Mouse (Mus musculus) gastrocnemius, postnatal 14 days (tissue): ENCODE data around the gene Mat2b. TPM values are rescaled to one million over a fixed set of nuclear protein-coding genes. Genes with fewer than 3 reads are reported as not detected.

Experiments
- DNase-seq: peaks from one replicate; pipeline ENCODE4 v3.0.0; 2021; ENCODE audit warnings: mixed read lengths
- intact Hi-C: fragments of 180-260 bp; cut with DNase I; formaldehyde crosslinking; loops from one replicate; pipeline ENCODE4 v1.15.1; 2025; ENCODE audit warnings: low total_unique reads
- total RNA-seq, 2 experiments: library from RNA; stranded (reverse); gene quantifications; 2 replicates each; pipeline ENCODE4 v1.2.3; 2021

Mat2b gene
- total RNA-seq, 2 experiments from 2014 or later = 50.2 to 53.9 TPM

DNA sequence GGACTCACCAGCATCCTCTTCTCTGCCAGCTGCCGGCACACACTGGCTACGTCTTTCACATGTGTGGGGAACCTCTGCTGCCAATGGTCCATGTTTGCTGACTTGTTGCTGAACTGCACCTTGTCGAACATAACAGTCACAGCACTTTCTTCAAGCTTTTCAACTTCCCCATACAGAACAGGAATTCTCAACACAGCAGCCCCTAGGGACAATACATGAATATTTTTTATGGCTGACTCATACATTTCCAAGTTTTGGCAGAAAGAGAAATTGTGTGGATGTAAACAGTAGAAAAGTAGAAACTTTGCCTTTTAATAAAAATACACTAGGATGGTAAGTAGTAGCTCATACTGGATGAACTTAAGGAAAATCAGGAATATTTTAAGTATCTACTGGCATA lies 12.5 kb downstream of the Mat2b start:
- no peak for DNase-seq
- intact Hi-C loops = no loop called here

DNA sequence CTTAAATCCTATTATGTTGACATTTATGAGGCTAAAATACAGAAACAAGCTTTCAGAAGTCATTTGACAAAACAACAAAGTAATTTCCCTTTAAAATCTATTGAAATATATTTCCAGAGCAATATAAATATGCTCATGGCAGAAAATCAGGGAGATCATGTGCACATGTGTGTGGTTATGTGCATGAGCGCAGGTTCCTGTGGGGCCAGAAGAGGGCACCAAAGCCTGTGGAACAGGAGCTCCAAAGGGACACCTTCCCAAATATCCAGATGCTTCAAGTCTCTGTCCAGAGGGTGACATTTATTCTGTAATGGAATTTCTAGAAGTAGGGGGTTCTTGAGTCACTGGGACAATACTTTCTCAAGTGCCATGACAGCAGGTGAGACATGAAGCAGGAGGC lies 17.8 kb downstream of the Mat2b start:
- DNase-seq = no peak
- intact Hi-C loops = no loop called here

- no peak for DNase-seq
- intact Hi-C loops = no loop called here
Measured at GRCm38 (mm10) chr11:40675014-40675730, 19.8 kb downstream of the Mat2b start.

GRCm38 (mm10) chr11:40649726-40650445 lies 45.1 kb downstream of the Mat2b start:
- intact Hi-C loops = no loop called here

DNA sequence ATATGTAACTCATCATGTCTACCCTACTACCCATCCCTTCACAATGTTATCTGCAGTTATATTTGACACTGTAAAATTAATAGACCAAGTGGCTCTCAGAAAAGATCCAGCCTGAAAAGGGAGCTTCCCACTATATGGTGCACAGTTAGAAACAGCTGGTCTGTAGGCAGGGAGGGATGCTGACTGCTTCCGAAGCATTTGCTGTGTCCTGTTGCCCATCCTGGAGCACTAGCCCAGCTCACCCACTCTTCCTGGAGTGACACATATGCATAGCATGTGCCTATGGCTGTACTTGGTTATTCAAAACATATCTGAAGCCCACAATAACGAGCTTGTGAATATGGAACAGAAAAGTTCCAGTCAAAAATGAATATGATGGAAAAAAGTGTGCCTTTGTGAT lies 47.8 kb downstream of the Mat2b start:
- DNase-seq = no peak
- intact Hi-C loops = no loop called here

More at GRCm38 (mm10) chr11:40649726-40650445, 45.1 kb downstream of the Mat2b start:
- no peak for DNase-seq

Other genes with a start within 250 kb of the Mat2b start
- 1 to 10 TPM; 1.8 to 1.9 TPM for gene Hmmr, start 38.2 kb upstream of the Mat2b start, total RNA-seq
- gene Nudcd2, start 38.5 kb upstream of the Mat2b start, total RNA-seq = 10 to 100 TPM; 14.3 to 20.1 TPM
- 100 to 1,000 TPM; 579 to 591 TPM for gene Ccng1, start 60.1 kb upstream of the Mat2b start, total RNA-seq